Mouse (Mus musculus): ENCODE results near the gene Col23a1.

- TF ChIP-seq CTCF (IDR thresholded peaks at IDR 0.05; ENCODE audit: low read depth, low read length) (no peak), POLR2A (IDR thresholded peaks at IDR 0.05; ENCODE audit: insufficient read depth, low read length) (no peak)
Observed at GRCm38 (mm10) chr11:51621776-51622175, 332.1 kb downstream of the Col23a1 start.
